Mouse (Mus musculus) left cerebral cortex, adult 2 months (tissue): ENCODE data around the gene Kctd2. TPM values are rescaled to one million over a fixed set of nuclear protein-coding genes. Genes with fewer than 3 reads are reported as not detected.

ENCODE experiments used
- DNase-seq, 2 experiments: peaks; one replicate each; pipeline ENCODE4 v3.0.0; 2021 to 2022; ENCODE audit warnings: low spot score in 2 of 2, mixed read lengths in 1 of 2; ENCODE audit errors: extremely low spot score in 1 of 2
- H3K27ac ChIP-seq: fragments of 200-600 bp; 2 replicates; pipeline ENCODE4 v1.8.1; 2022
- H3K4me3 ChIP-seq: fragments of 200-600 bp; 2 replicates; pipeline ENCODE4 v1.8.1; 2022
- CTCF ChIP-seq: fragments of 200-600 bp; IDR thresholded peaks from 2 replicates; pipeline ENCODE4 v1.8.1; 2022; ENCODE audit warnings: antibody characterized with exemption, mild to moderate bottlenecking, moderate library complexity
- intact Hi-C: fragments of 180-260 bp; cut with DNase I; formaldehyde crosslinking; loops from one replicate; pipeline ENCODE4 v1.15.1; 2025
- long read RNA-seq, 2 experiments: library from polyadenylated mRNA; stranded (forward); transcript quantifications; one replicate each; pipeline ENCODE4 v2.0.0; 2021; ENCODE audit warnings: borderline mapping rate in 2 of 2
- total RNA-seq, 2 experiments: library from RNA; stranded (reverse); gene quantifications; 2 replicates each; pipeline ENCODE4 v1.2.3; 2021

Kctd2 gene
- total RNA-seq: 10 to 100 TPM; 72.4 to 76.2 TPM
- long read RNA-seq, experiment 1, transcript Kctd2-201 (6 exons, 1,764 nt): major isoform, 123 of 139 reads
- long read RNA-seq, experiment 1, partial matches to known transcripts: 3 of 139 reads
- long read RNA-seq, experiment 1, other reads (novel, unspliced or antisense): 10 of 139 reads
- long read RNA-seq, experiment 2, transcript Kctd2-201 (6 exons, 1,764 nt): major isoform, 80 of 96 reads
- long read RNA-seq, experiment 2, partial matches to known transcripts: 2 of 96 reads
- long read RNA-seq, experiment 2, other reads (novel, unspliced or antisense): 11 of 96 reads

DNA sequence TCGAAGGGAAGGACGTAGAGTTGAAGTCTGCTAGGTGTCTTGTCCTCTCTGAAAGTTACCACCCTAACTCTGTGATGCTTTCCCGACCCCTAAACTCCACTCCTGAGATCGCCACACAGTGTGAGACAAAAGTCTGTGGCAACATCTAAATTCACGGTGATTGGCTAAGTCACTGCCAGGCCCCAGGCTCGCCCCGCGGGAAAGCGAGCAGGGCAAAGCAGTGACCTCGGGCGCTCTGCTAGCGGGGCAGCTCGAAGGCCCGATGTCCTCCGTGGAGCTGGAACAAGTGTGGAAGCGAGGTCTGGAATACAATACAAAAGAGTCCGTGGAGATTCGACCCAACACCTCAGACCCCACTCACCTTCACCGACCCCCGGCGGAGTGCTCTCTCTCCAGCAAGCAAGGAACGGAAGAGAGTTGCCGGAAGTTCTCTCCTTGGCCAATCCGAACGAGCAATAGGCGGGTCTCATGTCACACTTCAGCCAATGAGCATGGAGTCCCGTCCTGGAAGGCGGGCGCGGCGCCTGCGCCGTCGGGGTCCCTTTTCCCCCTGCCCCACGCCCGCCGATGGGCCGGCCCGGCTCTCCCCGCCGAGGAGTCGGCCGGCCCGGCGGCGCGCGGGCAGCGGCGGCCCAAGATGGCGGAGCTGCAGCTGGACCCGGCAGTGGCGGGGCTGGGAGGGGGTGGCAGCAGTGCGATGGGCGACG lies at the start of gene Kctd2, which contains the start of gene Atp5h:
Gene Kctd2 (plus strand): TSS at position 598 of the 707 bp plus-strand sequence.
Gene Atp5h (minus strand): TSS at position 432 of the 707 bp plus-strand sequence.
- intact Hi-C loops: loop anchor here (2.0 kb wide), 1 partner anchor 55 kb away; the partner anchor contains the start of gene Armc7
- no peak for TF ChIP-seq CTCF
- DNase-seq: peak; percentile 93 to 94
- Histone ChIP-seq H3K4me3 (peak within 1 kb of the TSS; percentile 94), H3K27ac (peak within 1 kb of the TSS; percentile 93)

- no peak for DNase-seq
- no peak for TF ChIP-seq CTCF
- no peak overlapping the region for H3K27ac ChIP-seq
- no peak overlapping the region for H3K4me3 ChIP-seq
- intact Hi-C loops: no loop called here
Measured at GRCm38 (mm10) chr11:115370368-115370767, 49.6 kb upstream of the Kctd2 start.

DNA sequence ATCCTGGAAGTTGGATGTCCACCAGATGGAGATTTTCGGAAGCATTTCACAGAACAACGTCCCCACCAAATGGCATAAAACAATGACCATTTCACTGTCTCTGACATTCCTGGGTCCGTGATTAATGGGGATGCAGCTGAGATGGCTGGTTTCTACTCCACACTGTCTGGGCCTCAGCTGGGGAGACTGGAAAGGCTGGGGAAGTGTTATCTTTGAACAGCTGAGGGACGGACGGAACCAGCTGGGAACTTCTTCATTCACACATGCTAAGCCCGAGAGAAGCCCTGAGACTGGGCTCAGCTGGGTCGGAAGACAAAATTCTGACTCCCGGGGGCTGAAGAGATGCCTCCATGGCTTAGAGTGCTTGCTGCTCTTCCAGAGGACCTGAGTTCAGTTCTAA lies 48.6 kb upstream of the Kctd2 start:
- H3K4me3 ChIP-seq: no peak overlapping the region
- intact Hi-C loops: no loop called here
- no peak overlapping the region for H3K27ac ChIP-seq
- TF ChIP-seq CTCF: no peak
- DNase-seq: no peak

DNA sequence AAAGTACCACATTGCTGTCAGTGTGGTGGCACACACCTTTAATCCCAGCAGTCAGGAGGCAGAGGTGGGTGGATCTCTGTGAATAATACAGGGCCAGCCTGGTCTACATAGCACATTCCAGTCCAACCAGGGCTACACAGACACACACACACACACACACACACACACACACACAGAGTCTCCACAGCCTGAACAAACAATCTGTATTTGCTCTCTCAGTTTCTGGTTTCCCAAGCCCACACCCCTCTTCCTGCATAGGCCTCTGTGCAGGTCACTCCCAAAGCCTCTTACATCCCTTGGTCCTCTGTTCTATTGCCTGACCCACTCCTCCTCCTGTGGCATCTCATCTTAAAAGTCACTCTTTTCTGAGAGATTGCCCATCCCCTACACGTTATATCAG lies 47.9 kb upstream of the Kctd2 start:
- H3K27ac ChIP-seq: no peak overlapping the region
- no peak for TF ChIP-seq CTCF
- H3K4me3 ChIP-seq: no peak overlapping the region
- intact Hi-C loops: no loop called here
- DNase-seq: no peak

DNA sequence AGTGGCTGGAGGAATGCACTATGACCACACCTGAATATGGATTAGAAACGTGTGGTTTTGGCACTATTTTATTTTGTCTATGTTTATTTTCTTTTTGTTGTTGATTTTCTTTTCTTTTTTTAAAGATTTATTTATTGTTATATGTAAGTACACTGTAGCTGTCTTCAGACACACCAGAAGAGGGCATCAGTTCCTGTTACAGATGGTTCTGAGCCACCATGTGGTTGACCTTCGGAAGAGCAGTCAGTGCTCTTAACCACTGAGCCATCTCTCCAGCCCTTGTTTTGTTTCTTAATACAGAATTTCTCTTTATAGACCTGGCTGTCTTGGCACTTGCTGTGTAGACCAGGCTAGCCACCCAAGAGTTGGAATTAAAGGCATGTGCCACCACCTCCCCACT lies 47.2 kb upstream of the Kctd2 start:
- intact Hi-C loops: no loop called here
- TF ChIP-seq CTCF: peak; percentile 21
- DNase-seq: no peak
- no peak overlapping the region for H3K4me3 ChIP-seq
- peak overlapping the region; percentile 91; the same call in 1 of the 2 replicates for H3K27ac ChIP-seq

GRCm38 (mm10) chr11:115373805-115374694 lies 45.9 kb upstream of the Kctd2 start:
- DNase-seq: peak; percentile 70 to 74
- Histone ChIP-seq H3K27ac (peak overlapping the region; percentile 91), H3K4me3 (peak overlapping the region; percentile 47)
- intact Hi-C loops: no loop called here
- TF ChIP-seq CTCF: no peak

DNA sequence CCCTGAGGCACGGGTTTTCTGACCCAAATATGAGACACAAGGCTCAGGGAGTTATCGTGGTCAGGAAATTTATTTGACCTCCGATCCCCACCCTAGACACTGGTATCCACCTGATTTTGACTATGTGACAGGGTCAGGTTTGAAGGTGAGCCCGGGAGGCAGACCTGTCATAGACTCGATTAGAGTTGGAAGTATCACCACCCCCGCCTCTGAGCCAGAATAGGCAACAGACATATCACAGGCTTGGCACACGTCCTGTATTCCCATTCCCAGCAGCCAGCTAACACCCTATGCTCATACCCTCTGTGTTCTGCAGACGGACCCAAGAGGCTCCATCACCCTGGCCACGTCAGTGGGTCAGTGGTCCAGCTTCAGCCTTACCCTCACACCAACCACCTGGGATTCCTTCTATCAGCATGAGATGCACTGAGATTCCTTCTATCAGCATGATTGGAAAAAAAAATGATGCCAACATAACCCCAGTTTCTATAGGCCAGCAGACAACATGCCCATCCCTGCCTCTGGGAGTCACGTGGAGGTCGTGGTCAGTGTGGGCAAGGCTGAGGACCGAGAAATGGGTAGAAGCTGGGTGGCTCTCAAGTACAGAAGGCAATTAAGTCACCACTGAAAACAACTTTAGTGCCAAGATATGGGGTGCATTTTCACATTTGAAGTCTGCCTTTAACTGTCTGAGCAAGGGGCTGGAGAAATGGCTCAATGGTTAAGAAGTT lies 45.1 kb upstream of the Kctd2 start:
- DNase-seq: peak in 1 of 2 experiments; percentile 31
- intact Hi-C loops: no loop called here
- TF ChIP-seq CTCF: no peak
- Histone ChIP-seq H3K4me3 (peak overlapping the region; percentile 47), H3K27ac (peak overlapping the region; percentile 91)

- no peak overlapping the region for H3K4me3 ChIP-seq
- H3K27ac ChIP-seq: no peak overlapping the region
- DNase-seq: no peak
- intact Hi-C loops: no loop called here
- TF ChIP-seq CTCF: no peak
Measured at GRCm38 (mm10) chr11:115376722-115377121, 43.2 kb upstream of the Kctd2 start.

- H3K4me3 ChIP-seq: no peak overlapping the region
- H3K27ac ChIP-seq: no peak overlapping the region
- DNase-seq: no peak
- TF ChIP-seq CTCF: no peak
- intact Hi-C loops: no loop called here
Measured at GRCm38 (mm10) chr11:115377254-115377653, 42.7 kb upstream of the Kctd2 start.

DNA sequence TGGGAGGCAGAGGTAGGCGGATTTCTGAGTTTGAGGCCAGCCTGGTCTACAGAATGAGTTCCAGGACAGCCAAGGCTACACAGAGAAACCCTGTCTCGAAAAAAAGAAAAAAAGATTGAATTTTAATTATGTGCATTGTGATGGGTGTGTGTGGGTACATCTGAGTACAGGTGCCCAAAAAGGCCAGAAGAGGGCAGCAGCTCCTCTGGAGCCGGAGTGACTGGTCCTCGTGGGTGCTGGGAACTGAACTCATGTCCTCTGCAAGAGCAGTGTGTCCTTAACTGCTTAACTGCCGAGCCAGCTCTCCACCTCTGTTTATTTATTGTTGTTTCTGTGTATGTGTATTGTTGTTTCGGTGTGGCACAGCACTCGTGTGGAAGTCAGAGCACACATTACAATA lies 42.1 kb upstream of the Kctd2 start:
- TF ChIP-seq CTCF: no peak; the same call in 1 of the 2 replicates
- DNase-seq: no peak
- Histone ChIP-seq H3K4me3 (no peak overlapping the region), H3K27ac (no peak overlapping the region)
- intact Hi-C loops: no loop called here

GRCm38 (mm10) chr11:115381276-115381675 lies 38.7 kb upstream of the Kctd2 start:
- intact Hi-C loops: no loop called here
- Histone ChIP-seq H3K27ac (peak overlapping the region; percentile 42; the same call in 1 of the 2 replicates), H3K4me3 (peak overlapping the region; percentile 93)
- DNase-seq: no peak
- no peak for TF ChIP-seq CTCF
